Mouse (Mus musculus) kidney, adult 9 months (tissue): ENCODE measurements around the gene Anapc7.

Source experiments
- DNase-seq: peaks from one replicate; pipeline ENCODE4 v3.0.0; 2022

The Anapc7 gene

GRCm38 (mm10) chr5:122409692-122410645 lies 11.5 kb upstream of the Anapc7 start:
- DNase-seq, result no peak

GRCm38 (mm10) chr5:122411892-122412291 lies 9.6 kb upstream of the Anapc7 start:
- DNase-seq, result no peak

GRCm38 (mm10) chr5:122412826-122413225 lies 8.7 kb upstream of the Anapc7 start:
- no peak for DNase-seq

GRCm38 (mm10) chr5:122414351-122414750 lies 7.1 kb upstream of the Anapc7 start:
- no peak for DNase-seq

- no peak for DNase-seq
Observed at GRCm38 (mm10) chr5:122415465-122415864, 6.0 kb upstream of the Anapc7 start.

- peak; percentile 95 for DNase-seq
Observed at GRCm38 (mm10) chr5:122420676-122421075, 817 bp upstream of the Anapc7 start.

GRCm38 (mm10) chr5:122422071-122422964 lies 825 bp downstream of the Anapc7 start:
- peak; percentile 94 for DNase-seq

GRCm38 (mm10) chr5:122423083-122423482 lies 1.6 kb downstream of the Anapc7 start:
- no peak for DNase-seq

GRCm38 (mm10) chr5:122425550-122425949 lies 4.1 kb downstream of the Anapc7 start:
- no peak for DNase-seq

GRCm38 (mm10) chr5:122430036-122430775 lies 8.7 kb downstream of the Anapc7 start:
- no peak for DNase-seq

GRCm38 (mm10) chr5:122431221-122431620 lies 9.7 kb downstream of the Anapc7 start:
- no peak for DNase-seq

GRCm38 (mm10) chr5:122434541-122434940 lies 13.0 kb downstream of the Anapc7 start:
- DNase-seq, result no peak

GRCm38 (mm10) chr5:122439400-122440094 lies 18.1 kb downstream of the Anapc7 start:
- DNase-seq, result peak; percentile 62

GRCm38 (mm10) chr5:122440095-122440630 lies 18.7 kb downstream of the Anapc7 start:
- DNase-seq, result no peak

GRCm38 (mm10) chr5:122444492-122444891 lies 23.0 kb downstream of the Anapc7 start:
- no peak for DNase-seq

- no peak for DNase-seq
Observed at GRCm38 (mm10) chr5:122445051-122445610, 23.6 kb downstream of the Anapc7 start.

- no peak for DNase-seq
Observed at GRCm38 (mm10) chr5:122447857-122448256, 26.4 kb downstream of the Anapc7 start.

- no peak for DNase-seq
Observed at GRCm38 (mm10) chr5:122448869-122449268, 27.4 kb downstream of the Anapc7 start.

GRCm38 (mm10) chr5:122449946-122450345 lies 28.5 kb downstream of the Anapc7 start:
- DNase-seq, result no peak

GRCm38 (mm10) chr5:122450913-122451317 lies 29.4 kb downstream of the Anapc7 start:
- no peak for DNase-seq

- no peak for DNase-seq
Observed at GRCm38 (mm10) chr5:122451324-122451723, 29.8 kb downstream of the Anapc7 start.
